Mouse (Mus musculus) cerebellum, adult 2 months (tissue): ENCODE data around the gene Kctd13.

ENCODE experiments used
- CTCF ChIP-seq: fragments of 200-500 bp; IDR thresholded peaks from 2 replicates; pipeline ENCODE4 v1.5.1; 2011; ENCODE audit warnings: low read depth, mild to moderate bottlenecking, control low read depth, low read length, moderate library complexity, borderline replicate concordance; ENCODE audit not compliant: insufficient read depth
- POLR2A ChIP-seq: fragments of 200-500 bp; IDR thresholded peaks from 2 replicates; pipeline ENCODE4 v1.6.1; 2011; ENCODE audit warnings: low read length, control low read depth, borderline replicate concordance; ENCODE audit not compliant: insufficient read depth

GRCm38 (mm10) chr7:126986319-126986718 is 57.6 kb downstream of the Kctd13 start:
- TF ChIP-seq CTCF = peak; percentile 84
- TF ChIP-seq POLR2A = 0 out of 2 replicates have a peak, but pooled peaks have one; percentile 9
